Mouse (Mus musculus): ENCODE data around the gene Cux2. TPM values are rescaled to one million over a fixed set of nuclear protein-coding genes. Genes with fewer than 3 reads are reported as not detected.

The Cux2 gene
- polyA plus RNA-seq, 1 experiment: 0.62 TPM

DNA sequence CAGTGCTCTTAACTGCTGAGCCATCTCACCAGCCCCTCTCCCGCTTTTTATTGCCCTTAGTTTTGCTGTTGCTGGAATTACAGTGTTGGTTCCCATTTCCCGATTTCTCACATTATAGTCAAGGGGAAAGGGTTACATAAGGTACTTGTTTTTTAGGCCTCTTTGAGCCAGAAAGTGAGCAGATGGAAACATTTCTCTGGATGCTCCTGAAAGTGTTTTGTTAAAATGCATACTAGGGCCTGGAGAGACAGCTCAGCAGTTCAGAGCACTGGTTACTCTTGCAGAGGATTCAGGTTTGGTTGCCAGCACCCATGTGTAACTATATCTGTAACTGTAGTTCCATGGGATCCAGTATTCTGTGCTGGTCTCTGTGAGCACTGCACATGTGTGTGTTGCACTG lies 241.7 kb downstream of the Cux2 start:
- Histone ChIP-seq H3K4me2 (ENCODE audit: low read depth) (peak overlapping the region; percentile 72), H3ac (ENCODE audit: control insufficient read depth, insufficient read length) (no peak overlapping the region), H3K79me2 (ENCODE audit: control insufficient read depth, insufficient read depth) (peaks cover 17% of the 10 kb centered on the region), H3K36me3 (ENCODE audit: control insufficient read depth, insufficient read depth) (peaks cover 24% of the 10 kb centered on the region), H3K27me3 (ENCODE audit: control insufficient read depth, insufficient read depth, insufficient read length) (no peaks in the 10 kb centered on the region), H3K4me3 (no peak overlapping the region)
- TF ChIP-seq SRF (IDR thresholded peaks at IDR 0.05; ENCODE audit: control insufficient read depth, insufficient read length, low read depth) (no peak), MYOG (IDR thresholded peaks at IDR 0.05; ENCODE audit: control insufficient read depth in 1 of 3, insufficient read depth in 1 of 3, insufficient read length in 2 of 3, low read depth in 2 of 3) (no peak), POLR2A (IDR thresholded peaks at IDR 0.05; ENCODE audit: insufficient read length, low read depth) (no peak), MYOD1 (IDR thresholded peaks at IDR 0.05; ENCODE audit: control insufficient read depth in 1 of 3, insufficient read length in 2 of 3, low read depth in 2 of 3) (no peak), REST (IDR thresholded peaks at IDR 0.05; ENCODE audit: insufficient read depth, insufficient read length) (no peak), TCF12 (IDR thresholded peaks at IDR 0.05; ENCODE audit: insufficient read depth, poor library complexity, severe bottlenecking) (no peak)

DNA sequence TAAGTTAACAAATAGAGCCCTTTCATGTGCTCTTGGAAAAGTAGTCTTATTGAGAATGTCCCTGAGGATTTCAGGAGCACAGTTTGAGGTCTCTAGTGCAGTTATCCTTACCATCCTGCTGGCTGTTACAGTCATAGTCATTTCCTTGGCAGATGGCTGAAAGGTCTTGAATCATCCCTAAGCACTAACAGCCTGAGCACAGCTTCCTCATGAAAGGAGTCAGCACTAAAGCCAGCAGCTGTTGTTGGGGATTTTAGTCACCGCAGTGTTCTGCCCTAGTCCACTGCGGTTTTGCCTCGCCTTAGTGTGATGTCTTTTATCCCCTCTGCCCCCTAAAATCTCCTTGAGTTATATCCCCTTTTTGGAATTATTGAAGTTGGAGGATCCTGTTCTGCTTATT lies 242.7 kb downstream of the Cux2 start:
- H3K4me2 ChIP-seq (ENCODE audit: low read depth): peak overlapping the region; percentile 72
- H3K27me3 ChIP-seq (ENCODE audit: control insufficient read depth, insufficient read depth, insufficient read length): no peaks in the 10 kb centered on the region
- H3K79me2 ChIP-seq (ENCODE audit: control insufficient read depth, insufficient read depth): peaks cover 17% of the 10 kb centered on the region

More for the DNA sequence above, 242.7 kb downstream of the Cux2 start:
- no peak for TF ChIP-seq POLR2A (IDR thresholded peaks at IDR 0.05; ENCODE audit: insufficient read length, low read depth)
- TF ChIP-seq CEBPB (IDR thresholded peaks at IDR 0.05; ENCODE audit: insufficient read depth, poor library complexity, severe bottlenecking): no peak
- TF ChIP-seq E2F4 (IDR thresholded peaks at IDR 0.05; ENCODE audit: insufficient read depth): no peak
- no peak for TF ChIP-seq MAX (IDR thresholded peaks at IDR 0.05; ENCODE audit: low read depth)
- peak; percentile 94 to 97 (median 95) for TF ChIP-seq MYOD1 (IDR thresholded peaks at IDR 0.05; ENCODE audit: control insufficient read depth in 1 of 3, insufficient read length in 2 of 3, low read depth in 2 of 3)
- peak; percentile 80 for TF ChIP-seq TCF12 (IDR thresholded peaks at IDR 0.05; ENCODE audit: insufficient read depth, poor library complexity, severe bottlenecking)
- TF ChIP-seq SRF (IDR thresholded peaks at IDR 0.05; ENCODE audit: control insufficient read depth, insufficient read length, low read depth): no peak
- no peak for TF ChIP-seq USF1 (IDR thresholded peaks at IDR 0.05; ENCODE audit: low read depth)
- TF ChIP-seq TCF3 (IDR thresholded peaks at IDR 0.05; ENCODE audit: insufficient read length, low read depth): peak; percentile 44
- no peak for TF ChIP-seq POLR2AphosphoS2 (IDR thresholded peaks at IDR 0.05; ENCODE audit: insufficient read length, low read depth)
- peak; percentile 46 to 97 (median 92) for TF ChIP-seq MYOG (IDR thresholded peaks at IDR 0.05; ENCODE audit: control insufficient read depth in 1 of 3, insufficient read depth in 1 of 3, insufficient read length in 2 of 3, low read depth in 2 of 3)
- no peak for TF ChIP-seq REST (IDR thresholded peaks at IDR 0.05; ENCODE audit: insufficient read depth, insufficient read length)
- H3K4me3 ChIP-seq: no peak overlapping the region
- H3K36me3 ChIP-seq (ENCODE audit: control insufficient read depth, insufficient read depth): peaks cover 27% of the 10 kb centered on the region
- no peak overlapping the region for H3ac ChIP-seq (ENCODE audit: control insufficient read depth, insufficient read length)

Other genes starting within 250 kb of the Cux2 start
- gene Sh2b3, start 212.5 kb downstream of the Cux2 start, polyA plus RNA-seq (2012; fragmentation: generic; extraction: Trizol): 37.4 TPM
- gene Pheta1, start 201.1 kb downstream of the Cux2 start, polyA plus RNA-seq (2012; fragmentation: generic; extraction: Trizol): 9.8 TPM
- 3.3 TPM for gene Myl2, start 50.8 kb upstream of the Cux2 start, polyA plus RNA-seq (2012; fragmentation: generic; extraction: Trizol)
- gene Ccdc63, start 90.7 kb upstream of the Cux2 start, polyA plus RNA-seq (2012; fragmentation: generic; extraction: Trizol): not detected
- 136 TPM for gene Ppp1cc, start 108.2 kb upstream of the Cux2 start, polyA plus RNA-seq (2012; fragmentation: generic; extraction: Trizol)
- 0.08 TPM for gene Hvcn1, start 156.7 kb upstream of the Cux2 start, polyA plus RNA-seq (2012; fragmentation: generic; extraction: Trizol)
- 4.7 TPM for gene Tctn1, start 214.4 kb upstream of the Cux2 start, polyA plus RNA-seq (2012; fragmentation: generic; extraction: Trizol)
- 6.2 TPM for gene Pptc7, start 234.3 kb upstream of the Cux2 start, polyA plus RNA-seq (2012; fragmentation: generic; extraction: Trizol)

Data from myocyte (in vitro differentiated cells).